Mouse (Mus musculus) kidney, embryonic 16.5 days (tissue): Measurements from ENCODE around the gene Unc5c. TPM values are rescaled to one million over a fixed set of nuclear protein-coding genes. Genes with fewer than 3 reads are reported as not detected.

Experiments used
- ATAC-seq: fragments of 200-750 bp; cut with Nextera tagmentation; 2 replicates; pipeline ENCODE4 v1.8.0; 2017; ENCODE audit warnings: moderate TSS enrichment; ENCODE audit not compliant: low FRiP score, low TSS enrichment
- H3K27ac ChIP-seq: fragments of 300-500 bp; sonication (generic); 2 replicates; pipeline ENCODE4 v1.5.1; 2014; ENCODE audit warnings: low read length
- H3K27me3 ChIP-seq: fragments of 300-500 bp; sonication (generic); 2 replicates; pipeline ENCODE4 v1.6.1; 2014; ENCODE audit warnings: low read length, control low read depth, mixed read lengths; ENCODE audit not compliant: insufficient read depth
- H3K36me3 ChIP-seq: fragments of 300-500 bp; sonication (generic); 2 replicates; pipeline ENCODE4 v1.6.1; 2014; ENCODE audit warnings: low read length, control low read depth, mixed read lengths; ENCODE audit not compliant: insufficient read depth
- H3K4me1 ChIP-seq: fragments of 300-500 bp; sonication (generic); 2 replicates; pipeline ENCODE4 v1.6.1; 2014; ENCODE audit warnings: low read length, control low read depth, mixed read lengths; ENCODE audit not compliant: insufficient read depth
- H3K4me2 ChIP-seq: fragments of 300-500 bp; sonication (generic); replicated peaks from 2 replicates; pipeline ENCODE4 v1.6.1; 2014; ENCODE audit warnings: low read depth, low read length
- H3K4me3 ChIP-seq: fragments of 300-500 bp; sonication (generic); 2 replicates; pipeline ENCODE4 v1.5.1; 2014; ENCODE audit warnings: mild to moderate bottlenecking, low read length
- H3K9ac ChIP-seq: fragments of 300-500 bp; sonication (generic); replicated peaks from 2 replicates; pipeline ENCODE4 v1.6.1; 2014; ENCODE audit warnings: low read length
- H3K9me3 ChIP-seq: fragments of 300-500 bp; sonication (generic); 2 replicates; pipeline ENCODE4 v1.6.1; 2016; ENCODE audit warnings: low read length, control low read depth
- WGBS: fragments of 180-500 bp; shearing (Covaris S2); extraction: QIAGEN DNeasy Blood & Tissue Kit; methylation state at CpG from one replicate; pipeline ENCODE4 v1.1.7; 2014; 5-methylcytosine and 5-hydroxymethylcytosine counted together
- polyA plus RNA-seq: library from polyadenylated mRNA; unstranded; fragments of >200 nt; fragmentation: Nextera tagmentation; extraction: Ambion mirVana; gene quantifications from 2 replicates; pipeline ENCODE4 v1.2.1, GENCODE M21; 2015

Unc5c gene
- polyA plus RNA-seq, 1 experiment from 2014 or later, result 20.8 TPM

DNA sequence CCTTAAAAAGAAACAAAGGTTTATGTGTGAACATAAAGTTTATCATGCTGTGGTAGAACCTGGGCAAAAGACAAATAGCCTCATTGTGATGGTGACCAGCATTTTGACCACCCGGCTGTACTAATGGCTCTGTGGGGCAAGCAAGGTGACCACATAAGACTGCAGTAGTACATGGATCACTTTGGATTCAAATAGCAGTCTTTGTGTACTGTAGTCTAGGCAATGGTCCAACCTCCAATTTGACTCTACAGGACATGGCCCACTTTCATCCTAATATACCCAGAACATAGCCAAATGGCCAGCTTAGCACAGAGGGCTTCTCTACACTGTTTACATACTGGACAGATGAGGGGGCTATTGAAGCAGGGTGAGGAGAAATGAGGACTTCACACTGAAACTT is 156.5 kb downstream of the Unc5c start:
- WGBS, result 89% methylated on average over 1 of the region's 1 CpGs
- no peaks in the 10 kb centered on the region for H3K27me3 ChIP-seq
- H3K4me1 ChIP-seq, result no peaks in the 10 kb centered on the region
- H3K36me3 ChIP-seq, result no peaks in the 10 kb centered on the region
- no peak overlapping the region for H3K4me3 ChIP-seq
- no peak overlapping the region for H3K27ac ChIP-seq
- ATAC-seq, result no peak
- H3K9ac ChIP-seq, result no peak overlapping the region
- no peaks in the 10 kb centered on the region for H3K9me3 ChIP-seq
- H3K4me2 ChIP-seq, result no peak overlapping the region

DNA sequence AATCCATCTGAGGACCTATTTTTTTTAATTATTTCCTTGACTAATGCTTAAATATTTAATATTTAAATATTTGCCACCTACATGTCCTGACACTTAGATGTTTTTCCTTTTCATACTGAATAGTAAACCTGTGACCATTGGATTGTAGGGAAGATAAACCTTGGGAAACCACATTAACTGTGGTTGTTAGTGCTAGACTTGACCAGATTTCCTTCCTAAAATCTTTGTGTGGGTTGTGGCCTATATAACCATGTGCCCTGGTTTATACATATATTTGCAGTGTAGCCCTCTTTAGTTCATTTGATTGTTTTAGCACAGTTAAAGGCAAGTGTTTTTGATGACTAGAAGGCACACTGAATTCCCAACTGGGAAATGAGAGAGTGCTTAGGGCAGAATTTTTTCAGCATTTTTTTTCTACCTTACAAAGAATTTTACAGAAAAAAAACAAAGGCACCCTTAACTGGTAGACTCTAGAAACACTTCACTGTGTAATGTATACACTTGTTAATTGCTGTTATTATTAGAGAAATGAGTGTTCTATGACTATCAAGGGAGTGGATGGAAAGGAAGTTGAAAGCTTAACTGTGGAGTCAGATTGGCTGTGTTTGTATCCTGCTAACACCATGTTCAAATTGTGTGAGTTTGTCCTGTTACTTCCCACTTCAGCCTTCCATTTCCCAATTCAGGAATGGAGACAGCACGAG is 162.1 kb downstream of the Unc5c start:
- Histone ChIP-seq H3K4me3 (no peak overlapping the region), H3K4me2 (no peak overlapping the region), H3K9me3 (no peaks in the 10 kb centered on the region), H3K36me3 (no peaks in the 10 kb centered on the region), H3K27ac (no peak overlapping the region), H3K4me1 (no peaks in the 10 kb centered on the region), H3K27me3 (no peaks in the 10 kb centered on the region), H3K9ac (no peak overlapping the region)
- ATAC-seq, result no peak
- WGBS, result 81% methylated on average over 1 of the region's 1 CpGs

DNA sequence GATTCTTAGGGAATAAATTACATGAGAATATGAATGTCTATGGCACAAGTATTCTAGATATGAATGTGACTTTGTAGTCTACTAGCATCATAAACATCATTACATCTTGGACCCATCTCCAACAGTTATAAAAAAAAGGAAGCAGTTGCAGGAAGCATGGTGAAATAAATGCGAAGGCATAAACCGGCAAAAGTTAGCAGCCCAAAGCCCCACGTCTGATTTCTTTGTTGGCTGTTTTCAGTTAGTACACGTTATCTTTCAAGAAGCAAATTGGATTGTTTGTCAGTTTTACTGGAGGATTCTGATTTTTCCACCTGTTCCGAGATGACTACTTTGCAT is 162.6 kb downstream of the Unc5c start:
- no peaks in the 10 kb centered on the region for H3K27me3 ChIP-seq
- WGBS, result 88% methylated on average over 5 of the region's 5 CpGs
- no peak overlapping the region for H3K4me3 ChIP-seq
- no peaks in the 10 kb centered on the region for H3K36me3 ChIP-seq
- no peak overlapping the region for H3K4me2 ChIP-seq
- no peaks in the 10 kb centered on the region for H3K9me3 ChIP-seq
- no peaks in the 10 kb centered on the region for H3K4me1 ChIP-seq
- no peak overlapping the region for H3K9ac ChIP-seq
- no peak overlapping the region for H3K27ac ChIP-seq
- ATAC-seq, result no peak

DNA sequence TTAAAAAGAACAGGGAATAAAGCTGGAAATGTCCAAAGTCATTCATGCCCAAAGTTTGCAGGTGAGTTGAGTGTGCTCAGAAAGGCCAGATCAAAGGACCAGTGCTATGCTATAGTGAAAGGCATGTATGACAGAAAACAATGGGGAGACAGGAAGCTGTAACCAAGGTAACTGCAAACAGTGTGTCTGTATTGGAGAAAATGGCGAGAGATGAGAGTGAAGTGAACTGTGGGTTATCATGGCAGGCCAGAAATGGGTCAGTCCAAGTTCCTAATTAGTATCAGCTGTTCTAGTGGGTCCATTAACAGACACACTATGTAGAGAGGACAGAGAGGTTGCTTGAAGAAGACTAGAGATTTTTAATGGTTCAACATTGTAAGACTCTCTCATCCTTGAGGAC is 164.4 kb downstream of the Unc5c start:
- Histone ChIP-seq H3K4me1 (no peaks in the 10 kb centered on the region), H3K36me3 (no peaks in the 10 kb centered on the region), H3K4me2 (no peak overlapping the region), H3K9ac (no peak overlapping the region), H3K27me3 (no peaks in the 10 kb centered on the region), H3K9me3 (no peaks in the 10 kb centered on the region), H3K4me3 (no peak overlapping the region), H3K27ac (no peak overlapping the region)
- WGBS, result 61% methylated on average over 1 of the region's 1 CpGs
- no peak for ATAC-seq

DNA sequence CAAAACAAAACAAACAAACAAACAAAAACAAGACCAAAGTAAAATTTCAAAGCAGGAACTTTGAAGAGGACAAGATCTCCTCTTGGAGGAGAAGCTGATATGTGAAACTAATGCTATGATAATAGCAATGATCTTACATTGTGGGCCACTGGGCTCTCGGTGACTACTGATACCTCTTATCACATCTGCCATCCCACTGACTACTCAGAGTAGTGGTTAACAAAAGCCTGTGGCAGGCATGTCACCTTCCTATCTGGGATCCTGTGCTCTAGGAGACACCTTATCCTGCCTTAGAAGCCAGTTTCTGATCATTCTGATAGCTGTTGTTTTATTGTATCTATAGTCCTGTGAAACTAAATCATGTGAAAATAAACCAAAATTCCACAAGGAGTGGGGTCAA is 172.9 kb downstream of the Unc5c start:
- Histone ChIP-seq H3K4me3 (no peak overlapping the region), H3K36me3 (no peaks in the 10 kb centered on the region), H3K27ac (no peak overlapping the region), H3K9me3 (no peaks in the 10 kb centered on the region), H3K9ac (no peak overlapping the region), H3K27me3 (no peaks in the 10 kb centered on the region), H3K4me1 (no peaks in the 10 kb centered on the region), H3K4me2 (no peak overlapping the region)
- ATAC-seq, result no peak
- 60% methylated on average over 1 of the region's 1 CpGs for WGBS

DNA sequence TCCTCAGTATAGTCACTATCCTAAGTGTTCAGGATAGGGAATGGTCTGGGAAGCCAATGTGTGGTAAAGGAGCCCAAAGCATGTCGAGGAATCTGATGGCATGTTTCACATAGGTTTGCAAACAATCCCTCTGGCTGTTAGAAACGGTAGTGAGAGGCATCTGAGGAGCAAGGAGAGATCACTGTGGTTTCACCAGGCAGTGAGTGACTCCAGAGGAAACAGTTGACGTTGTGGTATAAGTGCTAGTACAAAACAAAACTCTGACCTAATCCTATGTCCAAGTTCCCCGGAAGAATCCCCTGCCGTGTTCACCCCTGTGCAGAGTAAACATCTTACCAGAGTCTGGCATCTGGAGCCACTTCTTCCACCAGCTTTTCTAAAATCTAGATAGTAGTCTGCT is 179.2 kb downstream of the Unc5c start:
- H3K9ac ChIP-seq, result no peak overlapping the region
- H3K4me2 ChIP-seq, result no peak overlapping the region
- 78% methylated on average over 5 of the region's 5 CpGs for WGBS
- no peaks in the 10 kb centered on the region for H3K9me3 ChIP-seq
- H3K27ac ChIP-seq, result no peak overlapping the region
- no peaks in the 10 kb centered on the region for H3K4me1 ChIP-seq
- no peak overlapping the region for H3K4me3 ChIP-seq
- no peaks in the 10 kb centered on the region for H3K36me3 ChIP-seq
- no peaks in the 10 kb centered on the region for H3K27me3 ChIP-seq
- ATAC-seq, result no peak

DNA sequence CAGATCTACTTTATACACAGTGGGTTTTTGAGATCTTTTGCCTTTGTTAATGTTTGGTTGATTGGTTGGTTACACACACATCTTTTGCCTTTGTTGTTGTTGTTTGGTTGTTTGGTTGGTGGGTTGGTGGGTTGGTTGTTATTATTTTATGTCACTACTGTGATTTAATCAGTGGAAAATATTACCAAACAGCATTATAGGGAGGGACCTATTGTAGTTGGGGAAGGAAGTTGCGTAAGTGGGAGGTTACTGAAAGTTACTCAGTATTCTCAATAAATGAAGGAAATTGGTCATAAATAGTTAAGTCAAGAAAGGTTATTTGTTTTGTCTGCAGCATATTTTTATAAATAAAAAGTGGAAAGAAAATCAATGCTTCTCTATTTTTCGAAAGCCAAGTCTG is 181.6 kb downstream of the Unc5c start:
- no peak overlapping the region for H3K9ac ChIP-seq
- H3K4me3 ChIP-seq, result no peak overlapping the region
- H3K4me2 ChIP-seq, result no peak overlapping the region
- no peaks in the 10 kb centered on the region for H3K27me3 ChIP-seq
- 91% methylated on average over 2 of the region's 2 CpGs for WGBS
- no peaks in the 10 kb centered on the region for H3K9me3 ChIP-seq
- no peak overlapping the region for H3K27ac ChIP-seq
- no peaks in the 10 kb centered on the region for H3K36me3 ChIP-seq
- no peak for ATAC-seq
- H3K4me1 ChIP-seq, result no peaks in the 10 kb centered on the region

DNA sequence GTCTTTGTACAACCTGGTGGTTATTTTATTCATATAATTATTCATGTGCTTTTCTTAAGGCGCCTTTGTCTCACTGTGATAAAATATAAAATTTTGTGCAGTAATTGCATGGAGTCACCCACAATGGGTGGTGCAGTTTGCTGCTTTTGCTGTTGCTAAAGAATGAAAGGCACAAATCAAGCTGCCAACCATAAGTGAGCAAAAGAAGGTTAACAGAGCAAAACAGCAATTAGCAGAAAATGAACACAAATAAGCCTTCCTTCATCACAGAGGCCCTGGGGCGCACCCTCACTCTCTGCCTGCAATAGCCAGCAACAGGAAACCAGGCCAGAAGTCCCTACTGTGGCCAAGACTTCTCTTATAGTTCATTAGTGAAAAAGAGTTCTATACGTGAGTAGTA is 185.6 kb downstream of the Unc5c start:
- no peak overlapping the region for H3K4me3 ChIP-seq
- WGBS, result 80% methylated on average over 3 of the region's 3 CpGs
- no peak overlapping the region for H3K4me2 ChIP-seq
- no peak overlapping the region for H3K9ac ChIP-seq
- H3K27ac ChIP-seq, result no peak overlapping the region
- H3K9me3 ChIP-seq, result no peaks in the 10 kb centered on the region
- no peaks in the 10 kb centered on the region for H3K27me3 ChIP-seq
- H3K4me1 ChIP-seq, result no peaks in the 10 kb centered on the region
- H3K36me3 ChIP-seq, result no peaks in the 10 kb centered on the region
- no peak for ATAC-seq

DNA sequence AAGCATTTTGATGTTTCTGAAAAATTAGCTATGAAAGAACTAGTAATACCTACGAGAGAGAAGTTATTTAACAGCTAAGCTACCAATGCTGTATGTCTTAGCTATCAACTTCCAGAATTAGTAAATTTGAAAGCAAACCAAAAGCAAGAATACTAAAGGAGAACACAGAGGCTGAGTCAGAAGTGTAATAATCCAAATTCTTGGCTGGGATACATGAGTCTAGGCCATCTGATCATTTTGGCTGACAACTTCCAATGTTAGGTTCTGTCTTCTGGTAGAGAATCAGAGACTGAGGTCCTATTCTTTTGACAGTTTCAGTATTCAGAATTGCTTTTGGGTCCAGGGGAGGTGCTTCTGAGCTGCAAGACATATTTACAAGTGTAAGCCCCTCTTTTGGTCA is 188.9 kb downstream of the Unc5c start:
- no peak overlapping the region for H3K9ac ChIP-seq
- no peak overlapping the region for H3K27ac ChIP-seq
- H3K4me2 ChIP-seq, result no peak overlapping the region
- 87% methylated on average over 1 of the region's 1 CpGs for WGBS
- no peaks in the 10 kb centered on the region for H3K9me3 ChIP-seq
- no peaks in the 10 kb centered on the region for H3K36me3 ChIP-seq
- peaks cover 4% of the 10 kb centered on the region; the same call in 1 of the 2 replicates for H3K4me1 ChIP-seq
- H3K27me3 ChIP-seq, result no peaks in the 10 kb centered on the region
- H3K4me3 ChIP-seq, result no peak overlapping the region
- no peak for ATAC-seq

DNA sequence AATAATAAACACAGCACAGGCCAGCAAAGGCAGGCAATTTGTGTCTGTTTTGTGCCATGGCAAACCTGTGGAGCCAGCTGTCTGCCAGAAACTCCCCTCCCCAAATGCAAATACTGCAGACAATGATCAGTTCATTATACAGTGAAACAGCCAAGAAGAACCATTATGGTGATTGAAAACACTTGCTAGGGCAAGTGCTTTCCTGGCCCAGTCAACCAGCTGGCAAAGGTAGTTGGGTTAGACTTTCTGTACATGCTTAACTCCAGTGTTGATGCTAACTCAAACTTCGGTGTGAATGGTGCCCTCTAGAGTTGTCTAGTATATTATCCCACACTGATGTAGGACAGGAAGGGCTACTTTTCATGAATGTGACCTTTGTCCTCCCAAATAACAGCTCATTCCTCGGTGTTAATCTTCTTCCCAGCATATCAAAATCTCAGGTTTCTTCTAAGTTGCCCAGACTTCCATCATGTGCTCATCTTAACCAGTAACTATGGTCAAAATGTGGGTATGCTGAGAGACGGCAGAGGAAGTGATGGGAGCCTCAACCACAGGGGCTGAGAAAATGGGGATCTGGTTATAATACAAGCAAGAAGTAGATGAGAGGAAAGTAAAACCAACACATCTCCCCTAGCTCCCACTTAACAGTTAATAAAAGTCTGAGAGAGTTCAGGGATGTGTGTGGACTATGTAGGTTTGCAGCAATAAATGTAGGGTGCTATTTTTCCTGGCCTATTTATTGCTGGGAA is 194.2 kb downstream of the Unc5c start:
- WGBS, result 36% methylated on average over 3 of the region's 3 CpGs
- ATAC-seq, result no peak
- H3K36me3 ChIP-seq, result no peaks in the 10 kb centered on the region
- H3K27ac ChIP-seq, result peak overlapping the region; percentile 45; the same call in 1 of the 2 replicates
- no peak overlapping the region for H3K4me2 ChIP-seq
- peaks cover 13% of the 10 kb centered on the region; the same call in 1 of the 2 replicates for H3K4me1 ChIP-seq
- H3K9ac ChIP-seq, result no peak overlapping the region
- H3K27me3 ChIP-seq, result no peaks in the 10 kb centered on the region
- no peak overlapping the region for H3K4me3 ChIP-seq
- H3K9me3 ChIP-seq, result no peaks in the 10 kb centered on the region
